Mouse (Mus musculus) bone marrow macrophage, adult 2 months (primary cell): ENCODE results near the gene Lpxn.

Source experiments
- CTCF ChIP-seq: IDR thresholded peaks from 2 replicates; pipeline ENCODE4 v1.5.1; 2012; ENCODE audit warnings: low read depth, mild to moderate bottlenecking, low read length, moderate library complexity
- POLR2A ChIP-seq: IDR thresholded peaks from 2 replicates; pipeline ENCODE4 v1.6.1; 2012; ENCODE audit warnings: mild to moderate bottlenecking, low read depth, low read length, borderline replicate concordance

GRCm38 (mm10) chr19:12813883-12814282 lies 17.9 kb downstream of the Lpxn start:
- TF ChIP-seq CTCF (no peak), POLR2A (no peak)
